Mouse (Mus musculus): Measurements from ENCODE around the gene Pkp4.
A peak's percentile ranks its signal among the peaks of the same experiment; 100 is the strongest.

Gene Pkp4

DNA sequence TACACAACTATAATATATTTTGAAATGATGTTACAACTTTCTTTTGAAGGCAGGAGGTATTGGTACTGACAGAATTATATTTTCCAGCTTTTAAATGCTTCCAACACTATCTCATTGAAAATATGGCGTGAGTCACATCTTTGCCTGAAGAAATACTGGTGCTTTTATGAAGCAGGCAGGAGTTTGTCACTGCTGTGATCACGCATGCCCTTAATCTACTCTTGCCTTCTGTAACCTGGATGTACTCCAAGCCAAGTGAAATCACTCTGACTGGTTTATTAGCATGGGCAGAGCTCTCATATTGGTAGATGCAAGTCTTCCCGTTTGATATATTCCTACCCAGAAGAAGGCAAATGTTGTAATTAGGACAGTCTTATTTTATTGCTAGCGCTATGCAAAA is 65.7 kb downstream of the Pkp4 start:
- no peak for DNase-seq

GRCm38 (mm10) chr2:59227011-59227410 is 66.4 kb downstream of the Pkp4 start:
- DNase-seq = no peak

DNA sequence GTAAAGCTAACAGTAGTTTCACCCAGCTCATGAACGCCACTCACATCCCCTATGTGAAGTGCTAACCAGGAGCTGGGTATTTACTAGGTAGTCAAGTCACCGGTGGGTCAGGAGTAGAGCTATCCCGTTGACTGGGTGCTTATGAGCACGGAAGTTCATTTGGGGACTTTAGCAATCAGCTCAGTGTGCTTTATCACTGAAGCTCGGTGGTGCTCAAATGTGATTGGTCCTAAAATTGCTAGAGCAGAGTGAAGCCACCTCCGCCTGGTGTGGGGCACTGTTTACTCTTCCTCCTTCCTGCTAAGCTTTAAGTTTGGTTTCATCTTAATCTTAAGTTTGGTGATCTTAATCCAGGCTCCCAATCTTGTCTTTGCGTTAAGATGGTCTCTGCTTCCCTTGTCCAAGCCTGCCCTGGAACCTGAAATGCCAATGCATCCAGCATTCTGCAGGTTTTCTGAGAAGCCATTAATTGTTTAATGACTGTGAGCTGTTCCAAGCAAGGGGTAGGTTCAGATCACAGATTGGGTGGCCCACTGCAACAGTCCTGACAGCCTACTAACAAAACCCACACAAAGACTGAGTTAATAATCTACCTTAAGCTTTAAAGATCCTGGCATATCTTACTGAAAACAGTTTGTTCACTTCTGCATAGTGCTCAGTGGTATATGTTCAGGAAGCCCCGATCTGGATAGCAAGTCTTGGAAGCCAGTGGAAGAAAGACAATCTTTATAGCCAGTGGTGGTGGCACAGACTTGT is 67.0 kb downstream of the Pkp4 start:
- no peak for DNase-seq

- DNase-seq = no peak
Observed at GRCm38 (mm10) chr2:59229250-59229895, 68.7 kb downstream of the Pkp4 start.

GRCm38 (mm10) chr2:59230656-59231055 is 70.0 kb downstream of the Pkp4 start:
- DNase-seq = peak; percentile 69 to 82

DNA sequence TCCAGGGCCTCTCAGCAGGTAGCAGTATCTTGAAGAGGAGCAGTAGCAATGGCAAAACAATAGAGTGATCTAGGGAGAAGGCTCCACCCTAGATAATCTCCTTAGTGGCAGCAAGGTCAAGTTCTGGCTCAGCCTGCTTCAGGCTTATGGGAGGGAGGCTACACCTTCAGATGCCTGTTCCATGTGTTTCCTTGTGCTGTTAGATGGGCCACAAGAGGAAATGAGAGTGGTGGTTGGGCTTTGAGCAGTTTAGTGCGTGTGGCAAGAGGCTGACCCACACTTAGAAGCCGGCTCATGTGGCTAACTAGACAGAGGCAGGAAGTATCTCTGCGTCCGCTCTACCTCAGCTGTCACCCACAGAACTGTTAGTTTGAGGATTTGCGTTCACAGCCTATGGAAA is 70.9 kb downstream of the Pkp4 start:
- no peak for DNase-seq

DNA sequence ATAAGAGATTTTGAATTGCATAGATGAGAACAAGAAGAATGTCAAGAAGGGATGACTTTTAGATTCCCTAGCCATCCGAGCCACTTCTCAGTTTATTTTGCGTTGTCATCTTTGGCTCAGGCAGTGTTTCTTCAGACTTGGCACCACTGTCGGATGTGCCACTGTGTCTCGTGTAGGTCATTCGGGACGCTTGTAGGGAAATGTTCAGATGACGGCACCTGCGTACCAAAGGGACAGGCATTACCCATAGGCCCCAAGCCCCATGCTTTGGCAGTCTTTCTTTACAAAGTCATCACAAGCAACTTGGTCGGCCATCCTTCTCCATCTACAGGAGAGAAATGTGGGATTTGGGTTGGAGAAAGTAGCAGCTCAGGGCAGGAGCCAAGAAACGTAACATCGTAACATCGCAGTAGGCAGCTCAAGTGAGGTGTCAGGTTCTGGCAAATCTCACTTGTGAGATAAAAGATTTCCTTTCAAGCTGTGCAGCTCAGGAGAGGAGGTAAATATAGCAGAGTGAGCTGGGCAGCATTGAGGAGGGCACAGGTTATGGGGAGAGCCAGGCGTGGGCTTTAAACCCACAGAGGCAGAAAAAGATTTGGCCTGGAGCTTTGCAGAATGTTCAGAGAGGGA is 72.8 kb downstream of the Pkp4 start:
- DNase-seq = no peak

GRCm38 (mm10) chr2:59233936-59234335 is 73.3 kb downstream of the Pkp4 start:
- DNase-seq = no peak

- DNase-seq = no peak
Observed at GRCm38 (mm10) chr2:59234537-59234936, 73.9 kb downstream of the Pkp4 start.

DNA sequence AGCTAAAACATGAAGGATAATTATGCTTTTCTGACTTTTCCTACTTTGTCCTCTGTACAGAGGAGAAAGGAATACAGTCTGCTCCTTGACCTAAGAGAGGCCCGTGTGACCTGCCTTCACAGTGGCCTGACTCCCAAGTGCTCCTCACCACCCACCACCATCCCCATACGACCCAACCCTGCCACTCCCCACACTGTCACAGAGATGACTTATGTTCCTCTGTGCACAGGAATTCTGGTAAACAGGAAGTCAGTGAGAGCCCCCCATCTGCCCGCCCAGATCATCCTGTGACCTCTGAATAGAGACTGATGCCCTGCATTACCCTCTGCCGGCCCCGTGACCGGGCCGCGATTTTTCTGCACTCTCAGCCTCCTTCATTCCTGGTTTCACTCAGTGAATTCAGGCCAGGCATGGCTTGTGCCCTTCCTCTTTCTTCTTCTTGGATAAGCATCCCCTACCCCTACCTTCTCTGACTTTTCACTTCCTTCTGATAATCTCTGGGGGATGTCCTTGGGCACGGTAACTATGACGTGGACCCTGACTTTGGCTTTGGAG is 79.3 kb downstream of the Pkp4 start:
- DNase-seq = peak; percentile 15 to 68

GRCm38 (mm10) chr2:59242117-59242516 is 81.5 kb downstream of the Pkp4 start:
- no peak for DNase-seq

GRCm38 (mm10) chr2:59244273-59245097 is 83.8 kb downstream of the Pkp4 start:
- DNase-seq = no peak

GRCm38 (mm10) chr2:59245098-59245388 is 84.4 kb downstream of the Pkp4 start:
- no peak for DNase-seq

DNA sequence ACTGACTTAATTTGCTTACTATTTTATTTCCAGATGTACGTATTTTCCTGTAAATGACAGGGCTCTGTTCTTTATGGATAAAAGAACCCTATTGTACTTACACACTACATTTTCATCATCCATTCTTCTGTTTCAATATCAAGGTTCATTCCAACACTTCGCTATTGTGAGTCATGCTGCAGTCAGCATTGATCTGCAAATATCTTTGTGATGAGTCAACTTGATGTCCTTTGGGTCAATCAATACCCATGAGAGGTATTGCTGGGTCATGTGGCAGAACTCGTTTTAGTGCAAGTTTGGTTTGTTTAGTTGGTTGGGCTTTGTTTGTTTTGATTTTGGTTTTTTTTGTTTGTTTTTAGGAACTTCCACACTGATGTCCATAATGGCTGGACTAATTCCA is 88.2 kb downstream of the Pkp4 start:
- DNase-seq = no peak

DNA sequence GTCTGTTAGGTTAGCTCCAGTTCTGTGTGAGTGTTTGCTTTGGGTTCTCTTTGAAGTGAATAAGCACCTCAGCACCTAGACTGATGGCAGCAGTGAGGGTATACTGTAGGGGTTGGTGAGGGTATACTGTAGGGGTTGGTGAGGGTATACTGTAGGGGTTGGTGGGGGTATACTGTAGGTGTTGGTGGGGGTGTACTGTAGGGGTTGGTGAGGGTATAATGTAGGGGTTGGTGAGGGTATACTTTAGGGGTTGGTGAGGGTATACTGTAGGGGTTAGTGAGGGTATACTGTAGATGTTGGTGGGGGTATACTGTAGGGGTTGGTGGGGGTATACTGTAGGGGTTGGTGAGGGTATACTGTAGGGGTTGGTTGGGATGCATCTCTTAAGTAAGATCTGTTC is 92.2 kb downstream of the Pkp4 start:
- DNase-seq = no peak

GRCm38 (mm10) chr2:59253435-59253834 is 92.8 kb downstream of the Pkp4 start:
- DNase-seq = no peak

GRCm38 (mm10) chr2:59258821-59259231 is 98.2 kb downstream of the Pkp4 start:
- no peak for DNase-seq

DNA sequence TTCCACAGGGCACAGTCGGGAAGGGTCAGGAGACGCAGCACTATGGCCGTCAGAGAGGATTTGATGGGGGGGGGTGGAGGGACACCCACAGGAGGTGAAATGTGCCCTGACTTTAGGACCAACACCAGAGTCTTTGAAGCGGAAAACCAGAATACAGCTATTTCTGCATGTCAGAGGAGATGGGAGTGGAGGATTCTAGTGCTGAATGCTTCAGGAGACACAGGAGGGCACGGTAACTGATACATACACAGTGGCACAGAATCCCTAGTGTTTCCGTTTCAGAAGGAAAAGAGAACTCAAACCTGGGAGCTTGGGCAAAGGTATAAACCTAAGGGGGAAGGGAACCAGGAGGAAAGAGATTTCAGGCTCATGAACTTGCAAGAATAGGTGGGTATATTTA is 98.7 kb downstream of the Pkp4 start:
- DNase-seq = no peak

DNA sequence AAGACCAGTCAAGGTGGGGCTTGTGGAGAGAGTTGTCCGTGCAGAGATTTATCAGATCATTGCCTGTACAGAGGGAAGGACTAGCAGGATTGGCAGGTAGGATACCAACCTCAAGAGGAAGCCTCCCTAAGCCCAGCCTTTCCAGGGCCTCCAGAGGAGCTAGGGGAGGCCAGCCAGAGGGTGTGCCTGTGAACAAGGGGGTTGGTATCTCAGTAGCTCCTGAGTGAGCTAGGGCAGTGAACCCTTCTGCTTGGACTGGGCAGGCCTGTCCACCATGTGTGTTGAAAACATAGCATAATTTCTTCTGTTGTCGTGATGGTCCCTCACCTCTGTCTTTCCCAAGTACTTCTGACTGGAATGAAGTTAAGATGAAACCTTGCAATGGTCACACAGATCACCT is 100.6 kb downstream of the Pkp4 start:
- DNase-seq = no peak

- DNase-seq = no peak
Observed at GRCm38 (mm10) chr2:59266428-59266827, 105.8 kb downstream of the Pkp4 start.

DNA sequence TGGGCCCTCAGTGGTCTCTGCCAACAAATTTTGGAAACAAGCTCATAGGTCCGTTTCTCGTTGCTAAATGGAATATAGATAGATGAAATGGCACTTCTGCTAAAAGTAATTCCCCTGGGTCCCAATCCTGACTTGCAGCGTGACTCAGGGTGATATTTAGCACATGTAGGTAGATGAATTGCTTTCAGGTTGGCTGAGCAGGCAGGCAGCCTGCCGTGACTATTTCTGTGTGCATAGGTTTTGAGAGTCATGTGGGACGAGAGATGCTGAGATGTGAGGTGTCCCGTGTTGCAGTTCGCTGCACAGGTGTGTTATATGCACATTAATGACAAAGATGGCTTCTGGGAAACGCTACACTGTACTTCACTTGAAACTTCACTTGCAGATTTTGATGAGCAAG is 111.2 kb downstream of the Pkp4 start:
- DNase-seq = no peak

- DNase-seq = no peak
Observed at GRCm38 (mm10) chr2:59272713-59273112, 112.1 kb downstream of the Pkp4 start.

- no peak for DNase-seq
Observed at GRCm38 (mm10) chr2:59280914-59281562, 120.4 kb downstream of the Pkp4 start.
